Mouse (Mus musculus): ENCODE data around the gene Srsf3.

Srsf3 gene

DNA sequence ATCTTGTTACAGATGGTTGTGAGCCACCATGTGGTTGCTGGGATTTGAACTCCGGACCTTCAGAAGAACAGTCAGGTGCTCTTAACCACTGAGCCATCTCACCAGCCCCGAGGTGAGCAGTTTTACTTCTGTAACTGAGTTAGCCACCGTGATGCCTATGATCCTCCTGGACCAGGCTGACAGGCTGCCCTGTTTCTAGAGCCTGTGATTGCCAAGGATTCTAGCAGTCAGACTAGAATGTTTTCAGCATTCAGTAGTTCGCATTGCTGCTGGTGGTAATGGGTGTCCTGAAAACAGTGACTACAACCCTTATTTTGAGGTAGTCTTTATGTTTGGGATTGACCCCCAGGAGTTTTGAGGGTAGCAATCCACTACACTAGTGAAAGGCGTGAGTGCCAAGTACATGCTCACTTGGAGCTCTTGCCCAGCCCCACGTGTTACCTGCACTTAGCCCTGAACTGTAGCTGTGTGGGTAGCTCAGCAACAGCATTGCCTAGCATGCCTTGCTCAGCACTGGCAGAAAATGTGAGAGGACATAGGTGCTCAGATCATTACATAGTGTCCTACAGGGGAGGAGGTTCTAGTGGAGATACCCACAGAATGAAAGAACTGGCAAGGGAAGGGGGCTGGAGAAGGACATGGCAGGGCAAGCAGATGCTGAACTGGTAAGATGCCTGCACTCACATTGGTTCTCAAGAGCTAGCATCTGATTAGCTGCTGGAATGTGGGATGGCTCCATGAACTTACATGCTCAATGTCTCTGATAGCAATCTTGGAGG, 11.9 kb downstream of the Srsf3 start:
- CTCF ChIA-PET = interaction anchor here (0.5 kb wide), 1 partner anchor 26 kb away, joined by 5 read pairs; no protein-coding TSS in a partner anchor

GRCm38 (mm10) chr17:29044925-29045319, 12.5 kb downstream of the Srsf3 start:
- CTCF ChIA-PET = interaction anchor here (0.5 to 1.3 kb wide), 3 partner anchors 13 to 125 kb away, joined by 3 to 5 read pairs (median 3); partner anchors contain the start of gene Srsf3

DNA sequence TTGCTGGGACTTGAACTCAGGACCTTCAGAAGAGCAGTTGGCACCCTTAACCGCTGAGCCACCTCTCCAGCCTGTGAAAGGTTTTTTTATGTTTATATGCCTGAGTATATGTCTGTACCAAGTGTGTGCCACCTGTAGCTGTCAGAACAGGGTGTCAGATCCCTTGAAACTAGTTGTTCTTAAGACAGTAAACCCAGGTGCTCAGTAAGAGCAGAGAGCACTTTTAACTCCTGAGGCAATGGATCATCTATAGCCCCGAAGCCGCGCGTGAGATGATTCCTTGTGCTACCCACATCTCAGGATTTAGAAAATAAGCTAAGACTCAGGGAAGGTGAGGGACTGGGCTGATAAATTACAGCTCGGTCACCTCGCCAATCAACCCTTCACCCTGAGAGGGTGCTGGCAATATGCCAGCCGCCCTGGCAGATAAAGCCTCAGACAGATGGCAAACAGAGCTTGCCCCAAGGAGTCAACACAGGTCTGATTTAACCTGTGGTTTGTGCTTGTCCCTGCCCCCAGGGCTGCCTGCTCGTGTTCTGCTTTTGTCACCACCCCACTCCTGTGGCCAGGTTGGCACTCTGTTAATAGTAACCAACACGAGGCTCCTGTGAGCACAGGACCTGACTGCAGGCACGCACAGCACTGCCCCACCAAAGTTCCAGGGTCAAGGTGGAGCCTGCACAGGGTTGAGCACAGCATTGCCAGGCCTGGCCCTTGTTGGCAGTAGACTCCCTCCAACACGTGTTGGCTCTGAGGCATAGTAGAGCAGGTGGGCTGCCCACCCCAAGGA, 13.5 kb downstream of the Srsf3 start:
- CTCF ChIA-PET = interaction anchor here (0.5 to 1.3 kb wide), 3 partner anchors 14 to 124 kb away, joined by 3 to 4 read pairs (median 3); partner anchors contain the start of gene Srsf3

DNA sequence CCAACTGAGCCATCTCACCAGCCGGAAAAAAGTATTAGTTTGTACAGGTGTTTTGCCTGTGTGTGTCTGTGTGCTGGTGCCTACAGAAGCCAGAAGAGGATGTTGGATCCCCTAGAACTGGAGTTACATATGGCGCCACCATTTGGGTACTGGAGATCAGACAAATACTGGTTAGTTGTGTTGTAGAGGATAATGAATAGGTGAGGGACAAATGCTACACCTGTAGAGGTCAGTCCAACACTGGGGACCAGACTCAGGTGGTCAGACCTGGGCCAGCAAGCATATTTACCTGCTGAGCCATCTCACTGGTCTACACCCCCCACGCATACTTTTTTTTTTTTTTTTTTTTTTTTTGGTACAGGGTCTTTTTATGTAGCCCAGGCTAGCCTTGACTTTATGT, 14.4 kb downstream of the Srsf3 start:
- CTCF ChIA-PET = interaction anchor here (0.6 kb wide), 2 partner anchors 15 to 162 kb away, joined by 3 to 6 read pairs; no protein-coding TSS in a partner anchor

DNA sequence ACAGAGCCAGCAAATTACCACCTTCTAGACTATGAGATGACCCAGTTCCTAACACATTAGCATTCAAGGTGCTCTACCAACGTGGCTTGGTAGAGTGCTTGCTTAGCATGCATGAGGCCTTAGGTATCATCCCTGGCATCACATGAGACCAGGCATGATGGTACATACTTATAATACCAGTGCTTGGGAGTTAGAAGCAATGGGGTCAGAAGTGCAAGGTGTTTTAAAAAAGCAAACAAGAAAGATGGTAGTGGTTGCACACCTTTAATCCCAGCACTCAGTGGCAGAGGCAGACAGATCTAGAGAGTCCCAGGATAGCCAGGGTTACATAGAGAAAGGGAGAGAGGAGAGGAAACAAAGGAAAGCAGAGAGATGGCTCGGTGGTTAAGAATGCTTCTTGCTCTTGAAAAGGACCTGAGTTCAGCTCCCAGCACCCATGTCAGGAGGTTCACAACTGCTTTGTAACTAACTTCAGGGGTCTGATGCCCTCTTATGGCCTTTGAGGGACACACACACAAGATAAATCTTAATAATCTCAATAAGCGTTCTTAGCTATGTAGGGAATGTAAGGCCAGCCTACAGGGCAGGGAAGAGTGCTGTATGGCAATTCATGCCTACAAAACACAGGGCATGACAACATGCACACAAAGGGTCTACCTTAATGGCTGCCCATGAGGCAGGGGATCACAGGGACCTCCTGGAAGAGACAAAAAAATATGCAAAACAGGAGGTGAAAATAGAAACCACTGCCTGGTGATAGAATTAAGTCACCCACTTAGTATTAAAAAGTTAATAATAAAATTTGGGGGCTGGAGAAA, 15.5 kb downstream of the Srsf3 start:
- CTCF ChIA-PET = interaction anchor here (0.7 to 2.7 kb wide), 2 partner anchors 17 to 122 kb away, joined by 3 to 9 read pairs; no protein-coding TSS in a partner anchor

- CTCF ChIA-PET = interaction anchor here (0.7 to 2.7 kb wide), 8 partner anchors 16 to 318 kb away, joined by 3 to 10 read pairs (median 5); partner anchors contain the start of gene Srsf3
Measured at GRCm38 (mm10) chr17:29048748-29049507, 16.5 kb downstream of the Srsf3 start.

DNA sequence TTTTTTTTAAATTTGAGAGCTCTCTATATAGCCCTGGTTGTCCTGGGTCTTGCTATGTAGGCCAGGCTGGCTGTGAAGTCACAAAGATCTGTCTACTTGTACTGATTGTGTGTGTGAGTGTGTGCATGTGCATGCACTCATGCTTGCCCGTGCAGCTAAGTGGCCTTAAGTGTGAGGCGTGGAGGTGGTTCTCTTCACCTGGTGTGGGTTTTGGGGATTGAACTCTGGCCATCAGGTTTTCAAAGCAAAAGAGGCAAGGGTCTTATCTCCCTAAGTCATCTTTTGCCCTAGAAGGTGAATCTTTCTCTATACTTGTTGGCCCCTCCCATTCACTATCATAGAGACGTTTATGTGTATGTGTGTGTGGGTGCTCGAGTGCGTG, 17.1 kb downstream of the Srsf3 start:
- CTCF ChIA-PET = interaction anchor here (0.7 to 2.7 kb wide), 7 partner anchors 17 to 318 kb away, joined by 3 to 10 read pairs (median 6); partner anchors contain the start of gene Srsf3

DNA sequence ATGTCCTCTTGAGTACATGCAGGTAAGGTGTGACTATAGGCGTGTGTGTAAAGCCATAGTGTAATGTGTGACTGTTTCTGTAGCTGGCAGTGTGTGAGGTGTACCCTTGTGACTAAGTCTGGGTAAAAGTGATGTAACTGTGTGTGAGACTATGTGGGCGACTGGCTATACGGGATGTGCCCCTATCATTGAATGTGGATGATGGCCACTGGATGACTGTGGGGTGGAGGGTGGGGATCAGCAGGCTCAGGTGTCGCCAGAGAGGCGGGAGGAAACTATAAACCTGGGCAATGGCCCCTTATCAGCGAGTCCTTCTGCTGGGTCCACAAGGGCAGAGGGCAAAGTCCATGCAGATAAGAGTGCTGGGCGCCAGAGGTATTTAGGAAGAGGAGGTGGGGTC, 17.5 kb downstream of the Srsf3 start:
- CTCF ChIA-PET = interaction anchor here (0.7 to 2.7 kb wide), 4 partner anchors 45 to 196 kb away, joined by 4 to 10 read pairs (median 9); no protein-coding TSS in a partner anchor

- CTCF ChIA-PET = no interaction called here
Measured at GRCm38 (mm10) chr17:29050791-29051190, 18.4 kb downstream of the Srsf3 start.

- CTCF ChIA-PET = no interaction called here
Measured at GRCm38 (mm10) chr17:29053067-29053466, 20.6 kb downstream of the Srsf3 start.

GRCm38 (mm10) chr17:29053841-29054240, 21.4 kb downstream of the Srsf3 start:
- CTCF ChIA-PET = no interaction called here

DNA sequence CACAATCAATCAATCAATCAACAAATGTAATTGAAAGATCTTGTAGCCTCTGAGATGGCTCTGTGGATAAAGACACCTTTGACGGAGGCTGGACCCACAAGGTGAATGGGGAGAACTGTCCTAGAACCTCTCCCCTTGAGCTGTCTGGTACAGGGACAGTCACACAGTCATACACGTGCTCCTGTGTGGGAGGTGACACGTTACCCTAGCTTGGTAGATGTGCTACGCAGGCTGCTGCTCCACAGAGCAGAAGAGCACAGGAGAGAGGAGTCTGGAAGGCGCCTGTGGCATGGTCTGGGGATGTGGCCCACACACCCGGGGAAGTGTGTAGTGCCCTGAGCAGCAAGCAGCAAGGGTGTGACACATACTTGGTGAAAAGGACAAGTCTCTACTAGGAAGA, 22.0 kb downstream of the Srsf3 start:
- CTCF ChIA-PET = no interaction called here

DNA sequence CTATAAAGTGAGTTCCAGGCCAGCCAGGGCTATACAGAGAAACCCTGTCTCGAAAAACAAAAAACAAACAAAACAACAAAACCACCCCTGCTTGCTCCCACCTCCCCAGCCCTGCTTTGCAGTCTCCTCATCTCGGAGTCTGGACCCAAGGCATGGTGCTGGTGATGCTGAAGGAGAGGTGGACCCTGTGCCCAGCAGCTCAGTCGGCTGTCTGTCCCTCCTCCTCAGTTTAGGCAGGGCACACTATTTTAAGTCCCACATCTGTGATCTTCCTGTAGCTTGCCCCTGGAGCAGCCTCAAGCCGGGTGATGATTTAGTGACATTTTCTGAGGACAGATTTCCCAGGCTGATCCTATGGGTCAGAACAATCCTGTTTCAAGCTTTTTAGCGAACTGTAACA, 23.2 kb downstream of the Srsf3 start:
- CTCF ChIA-PET = interaction anchor here (0.6 to 0.7 kb wide), 2 partner anchors 38 to 59 kb away, joined by 3 to 4 read pairs; no protein-coding TSS in a partner anchor

DNA sequence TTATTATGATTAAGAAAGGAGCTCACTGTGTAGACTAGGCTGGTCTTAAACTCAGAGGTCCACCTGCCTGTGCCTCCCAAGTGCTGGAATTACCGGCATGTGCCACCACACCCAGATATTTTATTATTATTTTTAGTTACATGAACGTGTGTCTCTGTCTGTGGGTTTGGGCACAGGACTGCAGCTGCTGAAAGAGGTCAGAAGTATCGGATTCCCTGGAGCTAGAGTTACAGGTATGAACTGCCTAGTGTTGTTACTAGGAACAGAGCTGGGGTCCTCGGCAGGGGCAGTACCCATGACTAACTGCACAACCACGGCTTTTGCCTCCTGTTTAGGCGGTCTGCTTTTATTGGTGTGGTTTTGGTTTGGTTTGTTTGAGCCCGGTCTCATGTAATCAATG, 23.8 kb downstream of the Srsf3 start:
- CTCF ChIA-PET = no interaction called here

- CTCF ChIA-PET = no interaction called here
Measured at GRCm38 (mm10) chr17:29056699-29057151, 24.3 kb downstream of the Srsf3 start.

DNA sequence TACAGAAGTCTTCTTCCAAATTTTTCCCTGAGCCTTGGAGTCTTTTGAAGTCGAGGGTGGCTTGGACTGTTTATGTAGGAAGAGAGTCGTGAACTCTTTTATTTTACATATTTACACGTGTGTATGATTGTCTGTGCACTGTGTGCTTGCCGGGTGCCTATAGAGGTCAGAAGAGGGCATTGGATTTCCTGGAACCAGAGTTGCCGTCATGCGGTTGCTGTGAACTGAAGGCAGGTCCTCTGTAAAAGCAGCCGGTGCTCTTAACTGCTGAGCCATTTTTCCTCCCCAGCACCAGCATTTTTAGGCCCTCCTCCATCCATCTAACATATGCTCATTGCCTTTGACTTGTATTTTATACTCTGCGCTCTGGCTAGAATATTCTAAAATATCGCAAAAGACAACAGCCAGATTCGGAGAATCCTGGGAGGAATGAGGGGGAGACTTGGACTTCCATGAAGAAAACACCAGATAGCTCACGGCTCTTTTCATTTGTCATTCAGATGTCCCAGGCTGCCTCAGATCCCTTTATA, 25.0 kb downstream of the Srsf3 start:
- CTCF ChIA-PET = no interaction called here

GRCm38 (mm10) chr17:29057961-29058360, 25.5 kb downstream of the Srsf3 start:
- CTCF ChIA-PET = no interaction called here

DNA sequence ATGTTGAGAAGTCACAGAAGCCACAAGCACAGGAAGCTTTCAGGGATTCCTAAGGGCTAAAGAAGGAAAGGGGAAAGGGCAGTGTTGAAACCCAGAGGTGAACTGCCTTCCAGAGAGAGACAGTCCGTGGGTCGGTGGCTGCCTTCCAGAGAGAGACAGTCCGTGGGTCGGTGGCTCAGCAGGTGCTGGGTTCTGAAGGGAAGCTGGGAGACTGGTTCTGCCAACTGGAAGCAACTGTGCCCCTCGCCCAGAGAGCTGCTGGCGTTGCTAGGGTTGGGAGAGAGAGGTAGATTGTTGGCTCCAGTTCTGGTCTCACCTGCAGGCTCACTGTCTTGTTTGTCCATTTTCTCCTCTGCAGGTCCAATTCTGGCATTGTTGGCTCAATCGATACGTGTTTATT, 26.1 kb downstream of the Srsf3 start:
- CTCF ChIA-PET = no interaction called here

DNA sequence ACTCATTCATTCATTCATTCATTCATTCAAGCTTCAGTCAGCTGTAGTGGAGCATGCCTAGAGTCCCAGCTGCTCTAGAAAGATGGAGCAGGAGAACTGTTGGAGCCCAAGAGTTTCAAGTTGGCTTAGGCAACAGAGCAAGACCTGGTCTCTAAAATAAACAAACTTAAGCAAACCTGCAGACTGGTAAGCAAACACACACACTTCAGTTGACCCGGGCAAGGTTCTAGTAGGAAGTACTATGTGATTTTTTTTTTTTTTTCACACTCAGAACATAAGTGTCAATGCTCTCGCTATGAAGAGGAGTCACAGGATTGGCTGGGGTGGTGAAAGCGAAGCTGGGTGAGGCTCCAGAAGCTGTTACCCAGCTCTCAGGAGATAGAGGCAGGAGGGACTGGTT, 27.2 kb downstream of the Srsf3 start:
- CTCF ChIA-PET = no interaction called here

GRCm38 (mm10) chr17:29060946-29061345, 28.5 kb downstream of the Srsf3 start:
- CTCF ChIA-PET = no interaction called here
